Mouse (Mus musculus): ENCODE measurements at regions not wholly inside any gene's neighbourhood (a gene's known extent, or its start where the extent isn't known, plus 50 kb on each side); places are given as distances from the start of the nearest gene placed in this dataset.
"Not testable (repeated sequence)": the region's sequence is repeated elsewhere in the genome, so short reads cannot be mapped to it uniquely, and the experiment has no call there.

- TF ChIP-seq POLR2A (IDR thresholded peaks at IDR 0.05; ENCODE audit: borderline replicate concordance, insufficient read depth, low read length); CTCF (IDR thresholded peaks at IDR 0.05; ENCODE audit: borderline replicate concordance, insufficient read depth, low read depth, low read length): not testable (repeated sequence)
Measured at GRCm38 (mm10) chr4:3437380-3437779, 252.2 kb upstream of the Vmn1r3 start.

Data from cerebellum, adult 2 months (tissue).